Mouse (Mus musculus): Measurements from ENCODE around the gene Dnah8. TPM values are rescaled to one million over a fixed set of nuclear protein-coding genes. Genes with fewer than 3 reads are reported as not detected.

Gene Dnah8
- total and polyA plus RNA-seq, 3 experiments: 15.4 to 143 (median 19.5) TPM

DNA sequence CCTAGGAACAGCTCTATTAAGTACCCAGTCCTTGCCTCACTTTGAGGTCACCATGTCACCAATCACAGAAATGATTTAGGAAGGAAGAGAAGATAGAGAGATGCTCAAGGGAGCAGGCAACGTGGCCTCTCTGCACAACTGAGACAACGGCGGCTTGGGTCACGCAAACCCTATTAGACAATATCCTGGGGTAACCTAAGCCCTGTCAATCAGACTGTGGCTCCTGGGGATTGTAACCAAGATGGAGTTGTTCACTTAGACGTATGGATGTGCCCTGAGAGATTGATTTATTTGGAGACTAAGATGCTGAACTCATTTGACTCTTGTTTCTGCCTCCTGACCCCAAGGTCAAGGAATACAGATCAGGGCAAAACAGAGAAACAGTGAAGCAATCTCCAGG is 29.7 kb upstream of the Dnah8 start:
- no peaks in the 10 kb centered on the region; the same call in 1 of the 2 replicates for H3K79me2 ChIP-seq (ENCODE audit: control insufficient read depth, insufficient read depth, low read length, poor library complexity)
- DNase-seq (ENCODE audit: low read depth, low spot score): no peak
- no peaks in the 10 kb centered on the region for H3K27me3 ChIP-seq (ENCODE audit: control insufficient read depth in 1 of 2, insufficient read depth in 2 of 2, low read length in 2 of 2)
- no peak overlapping the region for H3K4me3 ChIP-seq (ENCODE audit: control insufficient read depth in 1 of 2, insufficient read depth in 1 of 2, low read depth in 2 of 2, low read length in 2 of 2)
- H3K9me3 ChIP-seq (replicated peaks; ENCODE audit: insufficient read depth, low read length): no peaks in the 10 kb centered on the region
- TF ChIP-seq EP300 (IDR thresholded peaks at IDR 0.05; ENCODE audit: low read depth in 1 of 2, low read length in 2 of 2) (no peak), ZNF384 (IDR thresholded peaks at IDR 0.05; ENCODE audit: low read depth, low read length) (no peak), RCOR1 (IDR thresholded peaks at IDR 0.05; ENCODE audit: low read depth, low read length) (no peak), ZMIZ1 (IDR thresholded peaks at IDR 0.05; ENCODE audit: low read depth, low read length) (no peak), NELFE (IDR thresholded peaks at IDR 0.05; ENCODE audit: low read depth, low read length) (no peak), TAL1 (IDR thresholded peaks at IDR 0.05; ENCODE audit: low read length) (no peak), MYB (IDR thresholded peaks at IDR 0.05; ENCODE audit: low read depth, low read length) (no peak), ETS1 (IDR thresholded peaks at IDR 0.05; ENCODE audit: low read depth, low read length) (no peak)
- no peaks in the 10 kb centered on the region for H3K4me1 ChIP-seq (ENCODE audit: control insufficient read depth in 1 of 2, insufficient read depth in 2 of 2, low read length in 2 of 2)
- peaks cover 0 to 42% of the 10 kb centered on the region in 2 experiments; a peak in 2 of 4 replicates for H3K36me3 ChIP-seq (ENCODE audit: control insufficient read depth in 1 of 2, insufficient read depth in 2 of 2, low read length in 2 of 2)
- no peak overlapping the region for H3K27ac ChIP-seq (ENCODE audit: control insufficient read depth, low read depth, low read length)
- H3K9ac ChIP-seq (ENCODE audit: control insufficient read depth, low read depth, low read length, poor library complexity, severe bottlenecking): no peak overlapping the region

DNA sequence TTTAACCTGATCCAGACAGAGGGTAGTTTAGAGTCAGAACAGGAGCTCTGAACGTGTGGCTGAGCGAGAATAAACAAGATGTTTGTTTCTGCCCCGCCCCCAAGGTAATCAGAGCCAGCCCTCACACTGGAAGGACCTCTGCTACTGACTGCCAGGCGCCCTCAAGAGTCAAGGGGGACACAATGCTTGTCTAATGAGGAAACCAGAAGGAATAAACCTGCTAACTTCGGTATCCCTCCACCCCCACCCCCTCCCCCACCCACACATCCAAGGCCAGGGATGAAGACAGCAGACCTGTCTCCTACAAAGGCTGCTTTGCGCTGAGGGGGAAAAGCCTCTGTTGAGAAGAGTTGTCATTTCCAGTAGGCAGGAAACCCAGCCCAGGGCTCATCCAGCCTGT is 29.3 kb upstream of the Dnah8 start:
- no peaks in the 10 kb centered on the region for H3K9me3 ChIP-seq (replicated peaks; ENCODE audit: insufficient read depth, low read length)
- H3K27ac ChIP-seq (ENCODE audit: control insufficient read depth, low read depth, low read length): no peak overlapping the region
- H3K79me2 ChIP-seq (ENCODE audit: control insufficient read depth, insufficient read depth, low read length, poor library complexity): no peaks in the 10 kb centered on the region; the same call in 1 of the 2 replicates
- no peak for DNase-seq (ENCODE audit: low read depth, low spot score)
- H3K9ac ChIP-seq (ENCODE audit: control insufficient read depth, low read depth, low read length, poor library complexity, severe bottlenecking): no peak overlapping the region
- no peak overlapping the region for H3K4me3 ChIP-seq (ENCODE audit: control insufficient read depth in 1 of 2, insufficient read depth in 1 of 2, low read depth in 2 of 2, low read length in 2 of 2)
- no peaks in the 10 kb centered on the region for H3K27me3 ChIP-seq (ENCODE audit: control insufficient read depth in 1 of 2, insufficient read depth in 2 of 2, low read length in 2 of 2)
- H3K36me3 ChIP-seq (ENCODE audit: control insufficient read depth in 1 of 2, insufficient read depth in 2 of 2, low read length in 2 of 2): peaks cover 0 to 44% of the 10 kb centered on the region in 2 experiments; a peak in 2 of 4 replicates
- H3K4me1 ChIP-seq (ENCODE audit: control insufficient read depth in 1 of 2, insufficient read depth in 2 of 2, low read length in 2 of 2): no peaks in the 10 kb centered on the region
- TF ChIP-seq RCOR1 (IDR thresholded peaks at IDR 0.05; ENCODE audit: low read depth, low read length): no peak
- no peak for TF ChIP-seq CHD1 (IDR thresholded peaks at IDR 0.05; ENCODE audit: low read depth, low read length)
- TF ChIP-seq ZKSCAN1 (IDR thresholded peaks at IDR 0.05; ENCODE audit: low read depth, low read length): no peak
- no peak for TF ChIP-seq NRF1 (IDR thresholded peaks at IDR 0.05; ENCODE audit: insufficient read depth, low read depth, low read length, poor library complexity, severe bottlenecking)
- TF ChIP-seq UBTF (IDR thresholded peaks at IDR 0.05; ENCODE audit: borderline replicate concordance, insufficient read depth, low read depth, low read length): no peak
- no peak for TF ChIP-seq GABPA (IDR thresholded peaks at IDR 0.05; ENCODE audit: low read depth, low read length)

DNA sequence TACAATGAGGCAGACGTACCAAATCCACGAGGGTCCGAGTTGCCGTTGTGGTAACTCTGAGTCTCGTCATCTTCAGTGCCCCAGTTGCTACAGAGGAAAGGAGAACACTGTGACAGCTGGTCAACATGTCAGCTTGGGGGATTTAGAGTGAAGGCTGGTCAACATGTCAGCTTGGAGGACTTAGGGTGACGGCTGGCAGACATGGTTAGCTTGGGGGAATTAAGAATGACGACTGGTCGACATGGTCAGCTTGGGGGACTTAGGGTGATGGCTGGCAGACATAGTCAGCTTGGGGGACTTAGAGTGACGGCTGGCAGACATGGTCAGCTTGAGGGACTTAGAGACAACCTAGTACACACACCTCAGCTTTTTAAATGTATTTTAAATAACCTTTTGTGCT is 26.4 kb upstream of the Dnah8 start:
- Histone ChIP-seq H3K4me3 (ENCODE audit: control insufficient read depth in 1 of 2, insufficient read depth in 1 of 2, low read depth in 2 of 2, low read length in 2 of 2) (no peak overlapping the region), H3K9me3 (replicated peaks; ENCODE audit: insufficient read depth, low read length) (no peaks in the 10 kb centered on the region), H3K4me1 (ENCODE audit: control insufficient read depth in 1 of 2, insufficient read depth in 2 of 2, low read length in 2 of 2) (no peaks in the 10 kb centered on the region), H3K79me2 (ENCODE audit: control insufficient read depth, insufficient read depth, low read length, poor library complexity) (no peaks in the 10 kb centered on the region; the same call in 1 of the 2 replicates), H3K9ac (ENCODE audit: control insufficient read depth, low read depth, low read length, poor library complexity, severe bottlenecking) (no peak overlapping the region), H3K36me3 (ENCODE audit: control insufficient read depth in 1 of 2, insufficient read depth in 2 of 2, low read length in 2 of 2) (peaks cover 0 to 66% of the 10 kb centered on the region in 2 experiments; a peak in 2 of 4 replicates), H3K27ac (ENCODE audit: control insufficient read depth, low read depth, low read length) (no peak overlapping the region), H3K27me3 (ENCODE audit: control insufficient read depth in 1 of 2, insufficient read depth in 2 of 2, low read length in 2 of 2) (no peaks in the 10 kb centered on the region)
- no peak for DNase-seq (ENCODE audit: low read depth, low spot score)
- TF ChIP-seq GATA1 (IDR thresholded peaks at IDR 0.05; ENCODE audit: low read depth, low read length) (no peak), POLR2AphosphoS5 (IDR thresholded peaks at IDR 0.05; ENCODE audit: borderline replicate concordance, low read depth, low read length) (no peak), CHD2 (IDR thresholded peaks at IDR 0.05; ENCODE audit: low read length) (no peak), E2F4 (IDR thresholded peaks at IDR 0.05; ENCODE audit: borderline replicate concordance, low read depth, low read length) (no peak), KAT2A (conservative IDR thresholded peaks at IDR 0.05; ENCODE audit: low read depth, low read length) (no peak), UBTF (IDR thresholded peaks at IDR 0.05; ENCODE audit: borderline replicate concordance, insufficient read depth, low read depth, low read length) (no peak), POLR2AphosphoS2 (IDR thresholded peaks at IDR 0.05; ENCODE audit: low read length) (no peak), ZMIZ1 (IDR thresholded peaks at IDR 0.05; ENCODE audit: low read depth, low read length) (no peak), MAX (IDR thresholded peaks at IDR 0.05; ENCODE audit: low read length) (no peak), CHD1 (IDR thresholded peaks at IDR 0.05; ENCODE audit: low read depth, low read length) (no peak), ZNF384 (IDR thresholded peaks at IDR 0.05; ENCODE audit: low read depth, low read length) (no peak), USF2 (IDR thresholded peaks at IDR 0.05; ENCODE audit: borderline replicate concordance in 1 of 2, insufficient read depth in 1 of 2, low read depth in 1 of 2, low read length in 2 of 2) (no peak), USF1 (IDR thresholded peaks at IDR 0.05; ENCODE audit: low read depth, low read length) (no peak)

Measured in MEL (cell line).